Mouse (Mus musculus): Measurements from ENCODE around the gene Tubg1.
"Not testable (repeated sequence)": the region's sequence is repeated elsewhere in the genome, so short reads cannot be mapped to it uniquely, and the experiment has no call there.

Gene Tubg1

GRCm38 (mm10) chr11:101140164-101140819 lies 20.6 kb downstream of the Tubg1 start:
- no peak for DNase-seq (ENCODE audit: low read depth, low spot score)

DNA sequence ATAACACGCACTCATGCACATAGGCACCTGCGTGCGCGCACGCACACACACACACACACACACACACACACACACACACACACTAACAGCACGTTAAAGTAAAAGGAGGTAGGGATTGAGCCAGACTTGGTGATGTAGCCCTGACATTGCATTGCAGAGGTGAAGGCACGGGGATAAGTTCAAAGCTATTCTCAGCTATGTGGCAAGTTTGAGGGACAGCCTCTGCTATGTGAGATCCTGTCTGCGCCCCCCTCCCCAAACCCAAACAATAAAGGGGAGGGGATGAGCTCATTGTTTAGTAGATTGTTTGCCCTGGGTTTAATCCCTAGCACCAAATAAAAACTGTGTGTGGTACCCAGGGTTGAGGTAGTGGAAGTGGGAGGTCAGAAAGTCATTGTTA lies 21.4 kb downstream of the Tubg1 start:
- no peak for DNase-seq (ENCODE audit: low read depth, low spot score)

DNA sequence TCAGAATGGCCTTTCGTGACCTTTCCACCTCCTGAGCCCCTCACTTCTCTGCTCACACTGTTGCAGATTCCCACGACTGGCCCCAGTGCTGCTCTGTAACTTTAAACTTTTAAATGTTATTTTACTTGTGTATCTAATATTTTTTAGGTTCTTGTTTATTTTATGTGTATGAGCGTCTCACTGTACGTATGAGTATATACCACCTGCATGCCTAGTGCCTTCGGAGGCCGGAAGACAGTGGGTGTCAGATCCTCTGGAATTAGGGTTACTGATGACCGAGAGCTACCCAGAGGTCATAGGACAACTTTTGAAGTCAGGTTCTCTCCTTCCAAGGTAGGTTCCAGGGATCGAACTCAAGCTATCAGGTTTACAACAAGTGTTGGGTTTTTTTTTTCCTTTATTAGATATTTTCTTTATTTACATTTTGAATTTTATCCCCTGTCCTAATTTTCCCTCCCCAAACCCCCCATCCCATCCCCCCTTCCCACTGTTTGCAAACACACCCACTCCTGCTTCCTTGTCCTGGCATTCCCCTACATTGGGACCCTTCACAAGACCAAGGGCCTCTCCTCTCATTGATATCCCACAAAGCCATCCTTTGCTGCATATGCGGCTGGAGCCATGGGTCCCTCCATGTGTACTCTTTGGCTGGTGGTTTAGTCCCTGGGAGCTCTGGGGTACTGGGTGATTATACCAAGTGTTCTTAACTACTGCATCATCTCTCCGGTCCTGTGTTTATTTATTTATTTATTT lies 22.7 kb downstream of the Tubg1 start:
- no peak for DNase-seq (ENCODE audit: low read depth, low spot score)

GRCm38 (mm10) chr11:101143338-101144225 lies 23.8 kb downstream of the Tubg1 start:
- peak; percentile 89 for DNase-seq (ENCODE audit: low read depth, low spot score)

GRCm38 (mm10) chr11:101146377-101146776 lies 26.6 kb downstream of the Tubg1 start:
- DNase-seq (ENCODE audit: low read depth, low spot score): peak; percentile 79

- DNase-seq (ENCODE audit: low read depth, low spot score): no peak
These were observed 29.0 kb downstream of the Tubg1 start for GRCm38 (mm10) chr11:101148751-101149150.

- DNase-seq (ENCODE audit: low read depth, low spot score): no peak
These were observed 29.7 kb downstream of the Tubg1 start for GRCm38 (mm10) chr11:101149178-101150105.

DNA sequence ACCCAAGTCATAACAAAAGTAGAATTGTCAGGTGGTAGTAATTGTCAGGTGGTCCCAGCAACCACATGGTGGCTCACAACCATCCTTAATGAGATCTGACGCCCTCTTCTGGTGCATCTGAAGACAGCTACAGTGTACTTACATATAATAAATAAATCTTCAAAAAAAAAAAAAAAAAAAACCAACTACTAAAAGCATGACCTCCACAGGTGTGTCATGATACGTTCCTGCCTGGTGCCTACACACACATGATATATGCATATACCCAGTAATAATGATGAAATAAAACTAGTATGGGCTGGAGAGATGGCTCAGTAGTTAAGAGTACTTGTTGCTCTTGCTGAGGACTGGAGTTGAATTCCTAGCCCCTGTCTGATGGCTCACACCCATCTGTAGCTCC lies 31.3 kb downstream of the Tubg1 start:
- no peak for DNase-seq (ENCODE audit: low read depth, low spot score)

DNA sequence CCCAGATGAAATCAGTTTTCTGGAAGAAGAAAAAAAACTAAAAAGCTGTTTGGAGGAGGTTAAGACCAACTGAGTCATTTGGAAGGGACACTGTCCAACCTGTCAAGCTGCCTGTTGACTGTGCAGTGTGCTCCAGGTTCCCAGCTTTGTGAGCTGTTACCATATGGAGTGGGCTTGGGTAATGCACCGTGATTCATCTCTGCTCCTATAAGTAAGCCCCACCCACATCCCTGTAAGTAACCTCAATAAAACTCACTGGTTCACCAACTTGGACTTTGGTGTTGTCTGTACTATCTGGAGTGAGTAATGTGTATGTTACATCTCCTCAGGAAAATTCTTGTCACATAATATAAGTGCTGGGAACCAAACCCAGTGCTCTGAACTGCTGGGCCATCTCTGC lies 33.1 kb downstream of the Tubg1 start:
- no peak for DNase-seq (ENCODE audit: low read depth, low spot score)

DNA sequence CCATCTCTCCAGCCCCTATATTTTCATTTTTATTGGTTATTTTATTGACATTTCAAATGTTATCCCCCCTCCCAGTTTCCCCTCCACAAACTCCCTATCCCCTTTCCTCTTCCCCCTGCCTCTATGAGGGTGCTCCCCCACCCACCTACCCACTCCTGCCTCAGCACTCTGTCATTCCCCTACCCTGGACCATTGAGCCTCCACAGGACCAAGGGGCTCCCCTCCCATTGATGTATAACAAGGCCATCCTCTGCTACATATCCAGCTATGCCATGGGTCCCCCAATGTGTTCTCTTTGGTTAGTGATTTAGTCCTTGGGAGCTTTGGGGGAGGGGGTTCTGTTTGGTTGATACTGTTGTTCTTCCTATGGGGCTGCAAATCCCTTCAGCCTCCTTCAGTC lies 34.9 kb downstream of the Tubg1 start:
- DNase-seq (ENCODE audit: low read depth, low spot score): no peak

DNA sequence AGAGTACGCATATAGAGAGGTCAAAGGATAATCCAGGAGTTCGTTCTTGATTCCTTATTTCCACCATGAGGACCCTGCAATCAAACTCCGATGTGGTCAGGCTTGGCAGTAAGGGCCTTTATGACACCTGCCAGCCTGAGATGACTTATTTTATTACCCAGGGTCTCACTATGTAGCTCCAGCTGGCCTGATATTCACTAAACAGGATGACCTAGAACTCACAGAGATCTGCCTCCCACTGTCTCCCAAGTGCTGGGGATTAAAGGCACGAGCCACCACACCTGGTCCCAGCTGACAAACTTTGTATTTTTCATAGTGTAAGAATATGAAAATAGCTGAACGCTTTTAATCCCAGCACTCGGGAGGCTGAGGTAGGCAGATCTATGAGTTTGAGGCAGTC lies 35.4 kb downstream of the Tubg1 start:
- DNase-seq (ENCODE audit: low read depth, low spot score): no peak

DNA sequence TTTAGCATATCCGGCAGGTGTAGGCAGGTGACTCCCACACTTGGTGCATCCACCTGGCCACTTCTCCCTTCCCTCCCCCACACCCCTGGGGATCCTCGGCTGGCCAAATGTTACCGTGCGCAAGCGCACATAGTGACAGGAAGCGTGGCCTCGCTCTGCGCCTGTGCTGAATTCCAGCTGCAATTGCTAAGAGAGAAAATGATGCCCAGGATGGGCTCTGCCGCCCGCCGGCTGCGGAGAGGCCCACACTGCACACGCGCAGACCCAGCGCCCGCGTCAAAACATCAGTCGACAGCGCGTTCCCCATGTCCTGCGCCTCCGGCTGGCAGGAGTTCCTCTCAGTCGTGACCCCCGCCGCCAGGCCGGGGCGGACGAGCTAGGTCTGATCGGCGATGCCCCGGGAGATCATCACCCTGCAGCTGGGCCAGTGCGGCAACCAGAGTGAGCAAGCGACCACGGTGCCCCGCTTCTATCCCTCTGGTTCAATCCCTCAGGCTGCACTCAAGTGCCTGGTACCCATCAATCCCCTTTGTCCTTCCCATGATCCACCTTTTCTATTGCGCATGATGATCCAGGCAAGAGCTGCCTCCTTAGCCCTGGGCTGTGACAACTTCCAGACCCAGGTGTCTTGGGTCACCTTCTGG lies 36.1 kb downstream of the Tubg1 start, which contains the start of gene Tubg2:
Gene Tubg2, plus strand, starts transcription at position 180 of the 644 bp plus-strand sequence.
- peak; percentile 66 for DNase-seq (ENCODE audit: low read depth, low spot score)

DNA sequence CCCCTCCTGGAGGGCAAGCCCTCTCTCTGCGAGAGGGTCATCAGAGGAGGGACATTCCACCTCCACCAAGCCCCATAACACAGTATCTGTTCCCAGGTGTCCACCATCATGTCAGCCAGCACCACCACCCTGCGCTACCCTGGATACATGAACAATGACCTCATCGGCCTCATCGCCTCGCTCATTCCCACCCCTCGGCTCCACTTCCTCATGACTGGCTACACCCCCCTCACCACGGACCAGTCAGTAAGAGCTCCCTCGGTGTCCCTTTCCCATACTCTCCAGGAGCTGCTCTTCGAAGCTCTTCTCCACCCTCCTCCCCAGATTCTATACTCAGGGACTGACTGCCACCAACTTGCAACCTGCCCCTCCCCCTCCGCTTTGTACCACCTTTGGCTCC lies 40.4 kb downstream of the Tubg1 start:
- not testable (repeated sequence) for DNase-seq (ENCODE audit: low read depth, low spot score)

- DNase-seq (ENCODE audit: low read depth, low spot score): not testable (repeated sequence)
These were observed 41.3 kb downstream of the Tubg1 start for GRCm38 (mm10) chr11:101160981-101161505.

DNA sequence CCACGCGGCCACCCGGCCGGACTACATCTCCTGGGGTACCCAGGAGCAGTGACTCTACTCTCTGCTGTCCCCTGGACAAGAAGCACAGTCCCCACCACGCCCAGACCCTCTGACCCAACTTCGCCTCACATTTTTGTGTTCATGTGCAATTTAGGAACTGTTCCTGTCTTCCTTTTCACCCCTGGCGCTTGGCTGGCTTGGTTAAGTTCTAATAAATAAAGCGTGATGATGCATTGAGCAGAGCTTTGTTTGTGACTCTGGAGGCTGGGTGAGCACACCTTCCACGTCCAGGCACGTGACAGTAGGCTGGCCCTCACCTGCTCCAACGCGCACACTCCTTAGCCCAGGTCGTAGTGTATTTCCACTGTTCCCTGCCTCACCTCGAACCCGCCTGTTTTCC lies 41.8 kb downstream of the Tubg1 start:
- DNase-seq (ENCODE audit: low read depth, low spot score): no peak

GRCm38 (mm10) chr11:101162301-101162700 lies 42.6 kb downstream of the Tubg1 start:
- DNase-seq (ENCODE audit: low read depth, low spot score): no peak

DNA sequence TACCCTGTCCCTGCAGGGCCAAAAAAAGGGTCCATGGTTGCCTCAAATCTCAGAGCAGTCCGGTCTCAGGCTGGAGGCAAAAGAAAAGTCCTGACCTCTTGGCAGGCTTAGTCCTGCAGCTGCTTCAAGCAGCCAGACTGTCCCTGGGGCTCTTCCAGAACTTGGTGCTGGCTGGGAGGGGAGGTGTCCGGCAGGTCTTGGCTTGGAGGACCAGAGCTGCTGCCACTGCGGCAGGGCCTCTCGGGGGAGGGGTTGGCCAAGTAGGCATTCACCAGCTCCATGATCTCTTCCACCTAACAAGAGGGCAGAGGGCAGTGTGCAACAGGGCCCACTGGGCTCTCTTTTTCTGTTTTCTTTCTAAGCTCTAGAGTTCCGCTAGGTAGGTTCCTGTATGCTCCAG lies 43.0 kb downstream of the Tubg1 start:
- no peak for DNase-seq (ENCODE audit: low read depth, low spot score)

- DNase-seq (ENCODE audit: low read depth, low spot score): peak; percentile 66
These were observed 44.0 kb downstream of the Tubg1 start for GRCm38 (mm10) chr11:101163476-101164350.

DNA sequence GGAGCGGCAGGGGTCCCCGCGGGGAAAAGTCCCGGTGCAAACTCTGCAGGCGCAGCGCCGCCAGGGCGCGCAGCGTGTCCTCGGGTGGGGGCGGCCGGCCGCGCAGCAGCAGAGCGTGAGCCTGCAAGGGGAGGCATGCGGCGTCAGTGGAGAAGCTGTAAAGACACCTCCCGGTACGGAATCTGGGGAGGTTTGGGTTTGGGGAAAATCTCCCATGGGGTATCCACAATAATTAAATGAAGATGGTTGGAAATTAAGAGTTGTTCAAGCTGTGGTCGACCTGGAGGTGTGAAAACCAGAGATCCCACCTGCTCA lies 44.6 kb downstream of the Tubg1 start:
- no peak for DNase-seq (ENCODE audit: low read depth, low spot score)

All from R1 (cell line).